Comparison of ENCODE assay signal across 8 mouse cellular contexts in genomic region chr14:54925349-54926342, GRCm38 (mm10). TPM values are rescaled to one million over a fixed set of nuclear protein-coding genes. Genes with fewer than 3 reads are reported as not detected.
DNase-seq lines count a peak whose midpoint lies in the region; ATAC-seq and TF ChIP-seq lines count a peak whose summit lies in the region.

Gene Efs (minus strand): TSS chr14:54926126.

- H3K27me3 ChIP-seq in cerebellum, adult 2 months (ENCODE audit: control insufficient read depth, insufficient read depth, low read length), result no peaks in the 10 kb centered on the region
- no peaks in the 10 kb centered on the region for H3K27me3 ChIP-seq in forebrain, embryonic 16.5 days (replicated peaks; ENCODE audit: control insufficient read depth, insufficient read depth, low read length)

- peak within 1 kb of the TSS; percentile 94 for H3K4me2 ChIP-seq in forebrain, embryonic 16.5 days (ENCODE audit: low read length)

- no peak for TF ChIP-seq CTCF in cerebellum, adult 2 months (IDR thresholded peaks at IDR 0.05; ENCODE audit: borderline replicate concordance, insufficient read depth, low read depth, low read length)

- H3K9ac ChIP-seq in forebrain, embryonic 16.5 days (replicated peaks; ENCODE audit: low read depth, low read length), result peak within 1 kb of the TSS; percentile 90

- H3K9me3 ChIP-seq in forebrain, embryonic 16.5 days (ENCODE audit: control insufficient read depth, low read length), result peaks cover 10% of the 10 kb centered on the region; the same call in 1 of the 2 replicates

- H3K4me1 ChIP-seq in cerebellum, adult 2 months (ENCODE audit: control insufficient read depth, insufficient read depth, low read length), result 0 out of 2 replicates have a peak, but pooled peaks cover 3% of the 10 kb centered on the region
- H3K4me1 ChIP-seq in forebrain, embryonic 16.5 days (replicated peaks; ENCODE audit: control insufficient read depth, insufficient read depth, low read length), result peaks cover 35% of the 10 kb centered on the region

- TF ChIP-seq POLR2A in cerebellum, adult 2 months (IDR thresholded peaks at IDR 0.05; ENCODE audit: borderline replicate concordance, insufficient read depth, low read length), result no peak

- intact Hi-C loops in heart, postnatal 25 days (cut with DNase I), result no loop called here

- H3K36me3 ChIP-seq in forebrain, embryonic 16.5 days (ENCODE audit: control insufficient read depth, insufficient read depth), result peaks cover 3% of the 10 kb centered on the region

- H3K4me3 ChIP-seq in cerebellum, adult 2 months (replicated peaks; ENCODE audit: insufficient read depth, low read depth, low read length), result peak within 1 kb of the TSS; percentile 55
- peak within 1 kb of the TSS; percentile 59 for H3K4me3 ChIP-seq in forebrain, embryonic 16.5 days (replicated peaks; ENCODE audit: low read length)

- peak within 1 kb of the TSS; percentile 1; the same call in 1 of the 2 replicates for H3K27ac ChIP-seq in cerebellum, adult 2 months (ENCODE audit: insufficient read depth, low read length)
- H3K27ac ChIP-seq in forebrain, embryonic 16.5 days (ENCODE audit: low read length), result peak within 1 kb of the TSS; percentile 96

- ATAC-seq in forebrain, embryonic 16.5 days, result peak; percentile 55
- no peak for ATAC-seq in inflammation-experienced regulatory T-cells, adult 6 months

- DNase-seq in Muller cell, postnatal 12 days (ENCODE audit: inconsistent ontology term), result peak; percentile 64
- peak; percentile 63 to 64 for DNase-seq in cerebellum, adult 2 months
- peak; percentile 61 for DNase-seq in heart, postnatal 25 days (ENCODE audit: low spot score)
- DNase-seq in layer of hippocampus, adult 8-10 months (ENCODE audit: low spot score in 2 of 2), result peak in 1 of 2 experiments; percentile 55
- peak; percentile 24 for DNase-seq in lung, postnatal 25 days (ENCODE audit: low spot score)
- peak; percentile 47 for DNase-seq in right cerebral cortex, postnatal 25 days

- 9% methylated on average over 57 of the region's 57 CpGs for WGBS in cerebellum, adult 2 months
- 1% methylated on average over 57 of the region's 57 CpGs for WGBS in forebrain, embryonic 16.5 days

RNA-seq across cellular contexts. Expression of gene Efs, which starts in this region (rescaled TPM):
- 9.9 and 11.2 TPM in 2 replicates for polyA plus RNA-seq in cerebellum, adult 2 months (2012; rRNA removed)
- 24.2 and 28.7 TPM in 2 replicates for polyA plus RNA-seq in forebrain, embryonic 16.5 days (2015; fragmentation: Nextera tagmentation; extraction: Ambion mirVana)
- total RNA-seq in heart, postnatal 25 days (2021), result 1 to 10 TPM; 2.8 to 3.0 TPM
- total RNA-seq in layer of hippocampus, adult 8-10 months (2022), result 10 to 100 TPM; 10.1 to 13.7 (median 12.4) TPM
- polyA plus RNA-seq in inflammation-experienced regulatory T-cells, adult 6 months (2017; shearing (Covaris generic)), result not detected

Comparison
In these comparisons a context has a peak if more than half of its experiments do, and no peak if none do; other contexts are left out.
1. RNA of gene Efs (polyA plus RNA-seq): 24.2 to 28.7 TPM in forebrain, embryonic 16.5 days and 9.9 to 11.2 TPM in cerebellum, adult 2 months; not detected in inflammation-experienced regulatory T-cells, adult 6 months; every median in the first group is over 10 times any median in the second.